ENCODE assay signal across 21 mouse cellular contexts in genomic region chr4:133687126-133687525, GRCm38 (mm10). TPM values are rescaled to one million over a fixed set of nuclear protein-coding genes. Genes with fewer than 3 reads are reported as not detected.
A peak's percentile ranks its signal among the peaks of the same experiment; 100 is the strongest.
DNase-seq lines count a peak whose midpoint lies in the region; ATAC-seq and TF ChIP-seq lines count a peak whose summit lies in the region.
"Had no signal": no experiment of that assay in that cellular context is flagged by ENCODE, and none has a peak within 500 bp of the region (broad histone marks: within the 10 kb centered on the region; RNA-seq: fewer than 3 reads in every experiment).

No protein-coding gene starts in this region.

- peaks cover 82% of the 10 kb centered on the region for H3K36me3 ChIP-seq in ES-E14 (ENCODE audit: control insufficient read depth, insufficient read depth, low read length, poor library complexity, severe bottlenecking)
- H3K36me3 ChIP-seq in stomach, postnatal 0 days (ENCODE audit: control insufficient read depth, insufficient read depth, low read length) = peaks cover 59% of the 10 kb centered on the region
- peaks cover 92% of the 10 kb centered on the region for H3K36me3 ChIP-seq in midbrain, embryonic 15.5 days (replicated peaks)
- peaks cover 100% of the 10 kb centered on the region for H3K36me3 ChIP-seq in limb, embryonic 10.5 days

- TF ChIP-seq EP300 in stomach, postnatal 0 days (optimal IDR thresholded peaks at IDR 0.05) = no peak

- H3K27ac ChIP-seq in ES-E14 (ENCODE audit: insufficient read depth, low read depth, low read length, poor library complexity, severe bottlenecking) = peak overlapping the region; percentile 20; the same call in 1 of the 2 replicates
- H3K27ac ChIP-seq in stomach, postnatal 0 days (replicated peaks) = peak overlapping the region; percentile 18; the same call in 1 of the 2 replicates
- H3K27ac ChIP-seq in midbrain, embryonic 15.5 days = no peak overlapping the region
- H3K27ac ChIP-seq in limb, embryonic 10.5 days = no peak overlapping the region
- H3K27ac ChIP-seq: embryonic facial prominence, embryonic 10.5 days; embryonic facial prominence, embryonic 12.5 days; forebrain, embryonic 13.5 days; forebrain, embryonic 15.5 days had no signal

- H3K9me3 ChIP-seq in ES-E14 (ENCODE audit: control insufficient read depth, insufficient read depth, low read depth, low read length) = no peaks in the 10 kb centered on the region
- no peaks in the 10 kb centered on the region for H3K9me3 ChIP-seq in stomach, postnatal 0 days (ENCODE audit: control insufficient read depth, low read length)
- no peaks in the 10 kb centered on the region for H3K9me3 ChIP-seq in midbrain, embryonic 15.5 days
- H3K9me3 ChIP-seq in limb, embryonic 10.5 days (replicated peaks) = no peaks in the 10 kb centered on the region
- H3K9me3 ChIP-seq: embryonic facial prominence, embryonic 10.5 days; embryonic facial prominence, embryonic 12.5 days; forebrain, embryonic 13.5 days; forebrain, embryonic 15.5 days had no signal

- in situ Hi-C loops in ES-E14 (cut with MboI; ENCODE audit: low sequenced_read_pairs in 2 of 2, unreplicated experiment in 2 of 2) = no loop called here

- 79% methylated on average over 5 of the region's 5 CpGs for WGBS in stomach, postnatal 0 days
- WGBS in midbrain, embryonic 15.5 days = 91% methylated on average over 5 of the region's 5 CpGs
- 90% methylated on average over 5 of the region's 5 CpGs for WGBS in limb, embryonic 10.5 days

- no peaks in the 10 kb centered on the region for H3K27me3 ChIP-seq in stomach, postnatal 0 days (ENCODE audit: control insufficient read depth, insufficient read depth, low read length)
- H3K27me3 ChIP-seq in midbrain, embryonic 15.5 days (replicated peaks) = no peaks in the 10 kb centered on the region
- no peaks in the 10 kb centered on the region for H3K27me3 ChIP-seq in limb, embryonic 10.5 days (ENCODE audit: low read depth, poor library complexity, severe bottlenecking)
- H3K27me3 ChIP-seq: embryonic facial prominence, embryonic 12.5 days; forebrain, embryonic 13.5 days; forebrain, embryonic 15.5 days; Patski had no signal

- DNase-seq in 3T3-L1 (ENCODE audit: low read depth, low spot score) (peak; percentile 62), ES-E14 (ENCODE audit: low read depth, low spot score) (no peak)
- peak; percentile 58 for DNase-seq in Muller cell, postnatal 12 days (ENCODE audit: inconsistent ontology term)
- DNase-seq in stomach, postnatal 0 days (ENCODE audit: low spot score) = no peak
- DNase-seq in left cerebral cortex, adult 9 months (ENCODE audit: low spot score in 2 of 2) = no peak
- no peak for DNase-seq in limb, embryonic 10.5 days (ENCODE audit: low spot score)
- DNase-seq: adrenal gland, adult 8-10 months; adrenal gland, postnatal 14 days; cerebellum, adult 11 months; cerebellum, adult 18-20 months; cerebellum, adult 8-10 months; cerebellum, adult 9-11 months; cerebellum, postnatal 25 days; forebrain, postnatal 0 days had no signal

- H3K4me3 ChIP-seq in ES-E14 (ENCODE audit: insufficient read depth in 1 of 2, low read depth in 1 of 2, low read length in 2 of 2, poor library complexity in 1 of 2, severe bottlenecking in 1 of 2) = no peak overlapping the region
- no peak overlapping the region for H3K4me3 ChIP-seq in stomach, postnatal 0 days (ENCODE audit: low read depth, low read length)
- no peak overlapping the region for H3K4me3 ChIP-seq in midbrain, embryonic 15.5 days
- no peak overlapping the region for H3K4me3 ChIP-seq in limb, embryonic 10.5 days
- H3K4me3 ChIP-seq: embryonic facial prominence, embryonic 10.5 days; embryonic facial prominence, embryonic 12.5 days; forebrain, embryonic 13.5 days; forebrain, embryonic 15.5 days had no signal

- H3K4me2 ChIP-seq in stomach, postnatal 0 days (replicated peaks; ENCODE audit: low read depth) = no peak overlapping the region
- no peak overlapping the region for H3K4me2 ChIP-seq in midbrain, embryonic 15.5 days
- H3K4me2 ChIP-seq: embryonic facial prominence, embryonic 12.5 days; forebrain, embryonic 13.5 days; forebrain, embryonic 15.5 days had no signal

- peaks cover 0 to 16% of the 10 kb centered on the region in 2 experiments; a peak in 2 of 4 replicates for H3K4me1 ChIP-seq in ES-E14 (ENCODE audit: control insufficient read depth in 2 of 2, insufficient read depth in 2 of 2, low read length in 2 of 2, poor library complexity in 1 of 2)
- 0 out of 2 replicates have a peak, but pooled peaks cover 7% of the 10 kb centered on the region for H3K4me1 ChIP-seq in stomach, postnatal 0 days (replicated peaks; ENCODE audit: control insufficient read depth, insufficient read depth)
- peaks cover 8% of the 10 kb centered on the region; the same call in 1 of the 2 replicates for H3K4me1 ChIP-seq in midbrain, embryonic 15.5 days
- H3K4me1 ChIP-seq in limb, embryonic 10.5 days = no peaks in the 10 kb centered on the region
- H3K4me1 ChIP-seq: embryonic facial prominence, embryonic 10.5 days had no signal

- no peak for TF ChIP-seq CTCF in stomach, postnatal 0 days (IDR thresholded peaks at IDR 0.05; ENCODE audit: low read depth)

- no peak for ATAC-seq in stomach, postnatal 0 days (ENCODE audit: low FRiP score, low TSS enrichment)
- no peak for ATAC-seq in midbrain, embryonic 15.5 days (replicated peaks)
- ATAC-seq: activated CD4-positive, CD25-positive, alpha-beta regulatory T cell, adult 4 months; forebrain, embryonic 13.5 days; forebrain, embryonic 15.5 days; forebrain, postnatal 0 days; Patski had no signal

- no peak overlapping the region for H3K9ac ChIP-seq in ES-E14 (ENCODE audit: insufficient read depth, low read depth, low read length, poor library complexity, severe bottlenecking)
- H3K9ac ChIP-seq in stomach, postnatal 0 days (ENCODE audit: low read length) = no peak overlapping the region
- H3K9ac ChIP-seq in midbrain, embryonic 15.5 days = no peak overlapping the region
- H3K9ac ChIP-seq: embryonic facial prominence, embryonic 12.5 days; forebrain, embryonic 13.5 days; forebrain, embryonic 15.5 days; forebrain, postnatal 0 days had no signal

TF ChIP-seq in ES-E14, 5 proteins besides CTCF, POLR2A, EP300 and RAD21:
- no peak for TF ChIP-seq MAFK (IDR thresholded peaks at IDR 0.05; ENCODE audit: insufficient read depth, low read depth, low read length)
- no peak for TF ChIP-seq HCFC1 (IDR thresholded peaks at IDR 0.05; ENCODE audit: borderline replicate concordance, insufficient read depth, low read length)
- no peak for TF ChIP-seq ZC3H11A (IDR thresholded peaks at IDR 0.05; ENCODE audit: borderline replicate concordance, low read depth, low read length)
- no peak for TF ChIP-seq CHD2 (IDR thresholded peaks at IDR 0.05; ENCODE audit: low read depth, low read length)
- TF ChIP-seq ZNF384 (IDR thresholded peaks at IDR 0.05; ENCODE audit: low read depth, low read length) = no peak

RNA-seq across cellular contexts. Expression of gene Pigv, which starts 14.7 kb away (rescaled TPM):
- total RNA-seq in ES-E14 (2012; rRNA removed) = 11.6 and 14.5 TPM in 2 replicates
- polyA plus RNA-seq in stomach, postnatal 0 days (2015; fragmentation: Nextera tagmentation; extraction: Ambion mirVana) = 11.5 and 13.0 TPM in 2 replicates
- polyA plus RNA-seq in midbrain, embryonic 15.5 days (2015; fragmentation: Nextera tagmentation; extraction: Ambion mirVana) = 16.0 and 16.2 TPM in 2 replicates
- 17.9 and 19.6 TPM in 2 replicates for polyA plus RNA-seq in limb, embryonic 10.5 days (2016; fragmentation: Nextera tagmentation; extraction: Ambion mirVana)

RNA-seq across cellular contexts. Expression of gene Zdhhc18, which starts 37.2 kb away (rescaled TPM):
- 39.0 and 55.8 TPM in 2 replicates for total RNA-seq in ES-E14 (2012; rRNA removed)
- 1.6 and 3.6 TPM in 2 replicates for polyA plus RNA-seq in stomach, postnatal 0 days (2015; fragmentation: Nextera tagmentation; extraction: Ambion mirVana)
- polyA plus RNA-seq in midbrain, embryonic 15.5 days (2015; fragmentation: Nextera tagmentation; extraction: Ambion mirVana) = 6.4 and 9.3 TPM in 2 replicates
- 3.6 and 4.0 TPM in 2 replicates for polyA plus RNA-seq in limb, embryonic 10.5 days (2016; fragmentation: Nextera tagmentation; extraction: Ambion mirVana)

Comparison
In these comparisons a context has a peak if more than half of its experiments do, and no peak if none do; other contexts are left out.
1. DNase-seq: peak in 3T3-L1 (single experiment) and Muller cell, postnatal 12 days (single experiment); none in ES-E14 (single experiment), stomach, postnatal 0 days (single experiment), left cerebral cortex, adult 9 months (0 of 2) and limb, embryonic 10.5 days (single experiment).
2. H3K27ac ChIP-seq: peak in ES-E14 (single experiment) and stomach, postnatal 0 days (single experiment); none in midbrain, embryonic 15.5 days (single experiment) and limb, embryonic 10.5 days (single experiment).